Mouse (Mus musculus) intestine, embryonic 14.5 days (tissue): Measurements from ENCODE around the gene Crat. TPM values are rescaled to one million over a fixed set of nuclear protein-coding genes. Genes with fewer than 3 reads are reported as not detected.
A peak's percentile ranks its signal among the peaks of the same experiment; 100 is the strongest.

Experiments
- ATAC-seq: fragments of 200-750 bp; cut with Nextera tagmentation; replicated peaks from 2 replicates; pipeline ENCODE4 v1.8.0; 2017; ENCODE audit warnings: low read depth, moderate number of reproducible peaks, moderate TSS enrichment, moderate library complexity; ENCODE audit not compliant: low FRiP score, low TSS enrichment
- DNase-seq: peaks from one replicate; pipeline ENCODE4 v3.0.0-alpha.2; 2018; ENCODE audit warnings: low spot score
- H3K27ac ChIP-seq: fragments of 300-500 bp; sonication (generic); 2 replicates; pipeline ENCODE4 v1.5.1; 2014; ENCODE audit warnings: low read depth, mild to moderate bottlenecking, control low read depth
- H3K27me3 ChIP-seq: fragments of 300-500 bp; sonication (generic); replicated peaks from 2 replicates; pipeline ENCODE4 v1.6.1; 2014; ENCODE audit warnings: low read length, control low read depth; ENCODE audit not compliant: control insufficient read depth, insufficient read depth
- H3K36me3 ChIP-seq: fragments of 300-500 bp; sonication (generic); 2 replicates; pipeline ENCODE4 v1.6.1; 2014; ENCODE audit warnings: low read length, control low read depth; ENCODE audit not compliant: control insufficient read depth, insufficient read depth
- H3K4me1 ChIP-seq: fragments of 300-500 bp; sonication (generic); replicated peaks from 2 replicates; pipeline ENCODE4 v1.6.1; 2014; ENCODE audit warnings: low read length, control low read depth, mixed read lengths; ENCODE audit not compliant: control insufficient read depth, insufficient read depth
- H3K4me2 ChIP-seq: fragments of 300-500 bp; sonication (generic); 2 replicates; pipeline ENCODE4 v1.6.1; 2014; ENCODE audit warnings: low read length
- H3K4me3 ChIP-seq: fragments of 300-500 bp; sonication (generic); 2 replicates; pipeline ENCODE4 v1.5.1; 2014; ENCODE audit warnings: low read depth, low read length, control low read depth, mixed read lengths
- H3K9ac ChIP-seq: fragments of 300-500 bp; sonication (generic); 2 replicates; pipeline ENCODE4 v1.6.1; 2014; ENCODE audit warnings: mild to moderate bottlenecking, low read length
- H3K9me3 ChIP-seq: fragments of 300-500 bp; sonication (generic); 2 replicates; pipeline ENCODE4 v1.6.1; 2016; ENCODE audit warnings: low read length, control low read depth; ENCODE audit not compliant: control insufficient read depth
- WGBS: fragments of 180-500 bp; shearing (Covaris S2); extraction: QIAGEN DNeasy Blood & Tissue Kit; methylation state at CpG from one replicate; pipeline ENCODE4 v1.1.7; 2014; 5-methylcytosine and 5-hydroxymethylcytosine counted together
- polyA plus RNA-seq: library from polyadenylated mRNA; unstranded; fragments of >200 nt; fragmentation: Nextera tagmentation; extraction: Ambion mirVana; gene quantifications from 2 replicates; pipeline ENCODE4 v1.2.1, GENCODE M21; 2014

Gene Crat
- polyA plus RNA-seq, 1 experiment from 2014 or later, result 25.3 TPM

GRCm38 (mm10) chr2:30363773-30364650 lies 51.6 kb downstream of the Crat start, which contains the start of gene Miga2:
Gene Miga2 (plus strand): TSS chr2:30364233.
- Histone ChIP-seq H3K4me2 (peak within 1 kb of the TSS; percentile 95), H3K9ac (peak within 1 kb of the TSS; percentile 72), H3K27ac (0 out of 2 replicates have a peak within 1 kb of the TSS, but pooled peaks have one; percentile 27), H3K36me3 (peaks cover 20% of the 10 kb centered on the region), H3K4me1 (peaks cover 14% of the 10 kb centered on the region), H3K27me3 (no peaks in the 10 kb centered on the region), H3K4me3 (peak within 1 kb of the TSS; percentile 97), H3K9me3 (no peaks in the 10 kb centered on the region)
- peak; percentile 96 for ATAC-seq
- DNase-seq, result peak; percentile 98
- under 1% methylated on average over 54 of the region's 54 CpGs for WGBS

GRCm38 (mm10) chr2:30362865-30363264 lies 52.7 kb downstream of the Crat start:
- H3K36me3 ChIP-seq, result peaks cover 8% of the 10 kb centered on the region
- H3K9ac ChIP-seq, result no peak overlapping the region
- no peak overlapping the region for H3K4me3 ChIP-seq
- 74% methylated on average over 5 of the region's 5 CpGs for WGBS
- H3K27ac ChIP-seq, result no peak overlapping the region
- DNase-seq (no peak), ATAC-seq (no peak)
- no peaks in the 10 kb centered on the region for H3K27me3 ChIP-seq
- peaks cover 23% of the 10 kb centered on the region for H3K4me1 ChIP-seq
- H3K4me2 ChIP-seq, result no peak overlapping the region
- no peaks in the 10 kb centered on the region for H3K9me3 ChIP-seq

GRCm38 (mm10) chr2:30360626-30361025 lies 55.0 kb downstream of the Crat start:
- H3K27ac ChIP-seq, result no peak overlapping the region
- WGBS, result 60% methylated on average over 10 of the region's 10 CpGs
- no peaks in the 10 kb centered on the region for H3K9me3 ChIP-seq
- DNase-seq, result no peak
- no peak overlapping the region for H3K4me3 ChIP-seq
- no peaks in the 10 kb centered on the region for H3K27me3 ChIP-seq
- H3K4me1 ChIP-seq, result peaks cover 36% of the 10 kb centered on the region
- no peak overlapping the region for H3K4me2 ChIP-seq
- no peak for ATAC-seq
- H3K9ac ChIP-seq, result no peak overlapping the region
- H3K36me3 ChIP-seq, result no peaks in the 10 kb centered on the region

GRCm38 (mm10) chr2:30358533-30359531 lies 56.8 kb downstream of the Crat start, which contains the start of gene Sh3glb2:
Gene Sh3glb2 (minus strand): TSS chr2:30359337.
- Histone ChIP-seq H3K27me3 (no peaks in the 10 kb centered on the region), H3K9me3 (no peaks in the 10 kb centered on the region), H3K4me3 (peak within 1 kb of the TSS; percentile 72), H3K4me1 (peaks cover 26% of the 10 kb centered on the region), H3K36me3 (peaks cover 8% of the 10 kb centered on the region), H3K4me2 (peak within 1 kb of the TSS; percentile 88), H3K27ac (peak within 1 kb of the TSS; percentile 43; the same call in 1 of the 2 replicates), H3K9ac (peak within 1 kb of the TSS; percentile 69)
- ATAC-seq, result peak; percentile 66
- peak; percentile 88 for DNase-seq
- WGBS, result 2% methylated on average over 71 of the region's 73 CpGs

GRCm38 (mm10) chr2:30357552-30358510 lies 57.8 kb downstream of the Crat start:
- H3K4me2 ChIP-seq, result peak overlapping the region; percentile 88
- no peak overlapping the region; the same call in 1 of the 2 replicates for H3K9ac ChIP-seq
- H3K36me3 ChIP-seq, result peaks cover 18% of the 10 kb centered on the region
- peak overlapping the region; percentile 72 for H3K4me3 ChIP-seq
- DNase-seq, result peak; percentile 64
- WGBS, result 42% methylated on average over 8 of the region's 8 CpGs
- ATAC-seq, result peak; percentile 10; the same call in 1 of the 2 replicates
- peaks cover 26% of the 10 kb centered on the region for H3K4me1 ChIP-seq
- no peaks in the 10 kb centered on the region for H3K27me3 ChIP-seq
- no peak overlapping the region for H3K27ac ChIP-seq
- no peaks in the 10 kb centered on the region for H3K9me3 ChIP-seq

- DNase-seq (no peak), ATAC-seq (no peak)
- H3K9ac ChIP-seq, result no peak overlapping the region
- H3K4me3 ChIP-seq, result no peak overlapping the region
- H3K36me3 ChIP-seq, result peaks cover 20% of the 10 kb centered on the region
- WGBS, result 65% methylated on average over 9 of the region's 9 CpGs
- no peaks in the 10 kb centered on the region for H3K27me3 ChIP-seq
- peaks cover 26% of the 10 kb centered on the region for H3K4me1 ChIP-seq
- H3K9me3 ChIP-seq, result no peaks in the 10 kb centered on the region
- H3K4me2 ChIP-seq, result no peak overlapping the region
- no peak overlapping the region for H3K27ac ChIP-seq
Observed at GRCm38 (mm10) chr2:30356906-30357305, 58.7 kb downstream of the Crat start.

GRCm38 (mm10) chr2:30356266-30356665 lies 59.3 kb downstream of the Crat start:
- DNase-seq (no peak), ATAC-seq (no peak)
- H3K27ac ChIP-seq, result no peak overlapping the region
- H3K9ac ChIP-seq, result no peak overlapping the region
- H3K4me3 ChIP-seq, result no peak overlapping the region
- WGBS, result 38% methylated on average over 4 of the region's 4 CpGs
- no peak overlapping the region for H3K4me2 ChIP-seq
- no peaks in the 10 kb centered on the region for H3K9me3 ChIP-seq
- peaks cover 26% of the 10 kb centered on the region for H3K4me1 ChIP-seq
- H3K27me3 ChIP-seq, result no peaks in the 10 kb centered on the region
- H3K36me3 ChIP-seq, result peaks cover 20% of the 10 kb centered on the region
